Mouse (Mus musculus): ENCODE measurements at regions not wholly inside any gene's neighbourhood (a gene's known extent, or its start where the extent isn't known, plus 50 kb on each side); places are given as distances from the start of the nearest gene placed in this dataset.
A peak's percentile ranks its signal among the peaks of the same experiment; 100 is the strongest.

DNA sequence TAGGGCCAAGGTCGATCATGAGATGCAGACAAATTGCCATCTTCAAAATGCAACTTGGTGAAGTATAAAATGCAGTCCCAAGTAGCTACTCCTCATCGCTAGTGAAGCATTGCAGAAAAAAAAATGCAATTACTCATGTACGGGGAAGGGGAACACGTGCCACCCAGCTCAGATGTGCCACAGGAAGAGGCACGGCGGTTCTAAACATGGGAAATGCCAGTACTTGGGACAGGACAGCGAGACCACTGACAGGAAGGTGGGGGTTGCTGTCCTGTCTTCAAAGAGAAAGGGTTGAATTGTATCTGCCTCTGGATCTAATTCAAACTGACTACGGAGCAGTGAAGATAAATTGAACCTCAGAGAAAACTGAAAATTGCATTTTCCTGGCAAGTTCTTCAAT, 104.6 kb upstream of the Ankrd1 start:
- Histone ChIP-seq H3K27ac (no peak overlapping the region), H3K4me3 (replicated peaks; ENCODE audit: low read length) (no peak overlapping the region), H3K36me3 (replicated peaks; ENCODE audit: control insufficient read depth, insufficient read depth) (no peaks in the 10 kb centered on the region), H3K9me3 (ENCODE audit: control insufficient read depth, low read length) (no peaks in the 10 kb centered on the region), H3K4me2 (replicated peaks) (no peak overlapping the region), H3K9ac (no peak overlapping the region), H3K27me3 (ENCODE audit: control insufficient read depth, insufficient read depth, low read length) (no peaks in the 10 kb centered on the region), H3K4me1 (replicated peaks; ENCODE audit: control insufficient read depth, insufficient read depth, low read length) (peaks cover 4% of the 10 kb centered on the region; the same call in 1 of the 2 replicates)
- DNase-seq (ENCODE audit: low spot score) (no peak), ATAC-seq (ENCODE audit: low FRiP score) (no peak)
- 62% methylated on average over 8 of the region's 8 CpGs for WGBS

DNA sequence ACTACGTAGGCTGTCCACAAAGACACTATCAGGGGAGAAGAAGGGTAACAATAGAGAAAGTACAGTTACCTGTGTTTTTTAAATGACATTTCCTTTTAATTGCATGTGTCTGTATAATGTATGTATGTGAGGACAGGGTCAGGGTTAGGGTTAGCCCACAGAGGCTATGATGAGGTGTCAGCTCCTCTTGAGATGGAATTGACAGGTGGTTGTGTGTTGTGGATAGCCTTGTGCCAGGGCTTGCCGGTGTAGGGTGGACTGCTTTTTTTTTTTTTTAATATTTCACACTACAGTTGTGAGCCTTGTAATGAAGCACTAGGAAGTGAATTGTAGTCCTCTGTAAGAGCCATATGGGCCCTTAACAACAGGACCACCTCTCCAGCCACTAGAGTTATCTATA, 105.7 kb upstream of the Ankrd1 start:
- no peaks in the 10 kb centered on the region for H3K27me3 ChIP-seq (ENCODE audit: control insufficient read depth, insufficient read depth, low read length)
- no peak overlapping the region for H3K27ac ChIP-seq
- no peak overlapping the region for H3K4me3 ChIP-seq (replicated peaks; ENCODE audit: low read length)
- H3K4me1 ChIP-seq (replicated peaks; ENCODE audit: control insufficient read depth, insufficient read depth, low read length), result peaks cover 4% of the 10 kb centered on the region; the same call in 1 of the 2 replicates
- ATAC-seq (ENCODE audit: low FRiP score) (no peak), DNase-seq (ENCODE audit: low spot score) (no peak)
- 91% methylated on average over 2 of the region's 2 CpGs for WGBS
- H3K9me3 ChIP-seq (ENCODE audit: control insufficient read depth, low read length), result no peaks in the 10 kb centered on the region
- no peak overlapping the region for H3K9ac ChIP-seq
- H3K36me3 ChIP-seq (replicated peaks; ENCODE audit: control insufficient read depth, insufficient read depth), result no peaks in the 10 kb centered on the region
- no peak overlapping the region for H3K4me2 ChIP-seq (replicated peaks)

DNA sequence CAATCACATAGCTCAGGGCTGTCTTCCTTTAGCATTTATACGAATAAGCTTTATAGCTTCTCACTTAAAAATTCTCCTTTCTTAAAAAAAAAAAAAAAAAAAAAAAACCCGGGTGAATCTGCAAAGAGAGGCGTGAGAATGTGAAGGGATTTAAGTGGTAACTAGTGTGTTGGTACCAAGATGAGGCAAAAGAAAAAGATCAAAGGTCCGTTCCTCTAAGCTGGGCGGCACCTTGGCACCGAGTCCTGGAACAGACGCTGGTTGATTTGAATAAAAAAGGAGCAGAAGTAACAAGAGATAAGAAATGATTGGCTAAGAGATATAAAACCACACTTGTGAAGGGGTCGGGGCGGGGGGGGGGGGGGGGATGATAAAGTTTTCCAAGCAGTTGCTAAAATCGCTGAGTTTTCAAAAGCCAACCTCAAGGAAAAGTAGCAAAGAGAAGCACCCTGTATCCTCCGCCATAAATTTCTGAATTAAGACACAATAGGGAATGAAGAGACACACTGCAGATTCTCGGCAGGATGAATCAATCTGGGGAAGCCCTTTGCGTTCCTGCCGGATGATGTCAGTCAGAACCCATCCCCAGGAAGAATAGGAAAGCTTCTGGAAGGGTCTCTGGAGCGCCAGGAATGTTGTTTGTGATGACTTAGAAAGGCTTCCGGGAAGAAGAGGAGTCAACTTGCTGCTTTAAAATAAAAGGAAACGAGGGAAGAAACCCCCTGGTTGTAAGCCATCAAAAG, 107.7 kb upstream of the Ankrd1 start:
- 29% methylated on average over 17 of the region's 17 CpGs for WGBS
- Histone ChIP-seq H3K27ac (no peak overlapping the region), H3K36me3 (replicated peaks; ENCODE audit: control insufficient read depth, insufficient read depth) (no peaks in the 10 kb centered on the region), H3K4me1 (replicated peaks; ENCODE audit: control insufficient read depth, insufficient read depth, low read length) (peaks cover 4% of the 10 kb centered on the region; the same call in 1 of the 2 replicates), H3K9ac (no peak overlapping the region), H3K27me3 (ENCODE audit: control insufficient read depth, insufficient read depth, low read length) (no peaks in the 10 kb centered on the region), H3K9me3 (ENCODE audit: control insufficient read depth, low read length) (no peaks in the 10 kb centered on the region), H3K4me2 (replicated peaks) (peak overlapping the region; percentile 21; the same call in 1 of the 2 replicates), H3K4me3 (replicated peaks; ENCODE audit: low read length) (no peak overlapping the region)
- DNase-seq (ENCODE audit: low spot score) (no peak), ATAC-seq (ENCODE audit: low FRiP score) (no peak)

DNA sequence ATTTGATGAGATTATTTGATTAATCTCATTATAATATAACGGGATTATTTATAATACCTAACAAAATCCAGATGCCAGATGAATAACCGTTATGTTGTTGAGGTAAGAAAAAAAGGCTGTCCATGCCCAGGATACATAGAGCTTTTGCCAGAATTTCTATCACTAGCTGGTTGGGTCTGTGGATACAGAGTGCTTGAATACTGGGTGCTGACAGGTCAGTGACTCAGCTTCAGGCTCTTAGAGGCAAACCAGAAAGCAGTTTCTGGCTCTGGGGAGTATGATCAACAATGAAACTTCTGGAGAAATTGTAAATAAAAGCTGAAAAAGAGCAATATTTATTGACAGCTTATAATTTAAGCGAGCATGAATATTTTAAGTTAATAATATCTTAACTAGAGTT, 109.4 kb upstream of the Ankrd1 start:
- no peak overlapping the region for H3K9ac ChIP-seq
- no peak overlapping the region for H3K4me2 ChIP-seq (replicated peaks)
- DNase-seq (ENCODE audit: low spot score) (no peak), ATAC-seq (ENCODE audit: low FRiP score) (no peak)
- H3K9me3 ChIP-seq (ENCODE audit: control insufficient read depth, low read length), result no peaks in the 10 kb centered on the region
- H3K36me3 ChIP-seq (replicated peaks; ENCODE audit: control insufficient read depth, insufficient read depth), result no peaks in the 10 kb centered on the region
- H3K4me1 ChIP-seq (replicated peaks; ENCODE audit: control insufficient read depth, insufficient read depth, low read length), result peaks cover 4% of the 10 kb centered on the region; the same call in 1 of the 2 replicates
- WGBS, result 93% methylated on average over 3 of the region's 3 CpGs
- H3K27me3 ChIP-seq (ENCODE audit: control insufficient read depth, insufficient read depth, low read length), result no peaks in the 10 kb centered on the region
- no peak overlapping the region for H3K4me3 ChIP-seq (replicated peaks; ENCODE audit: low read length)
- H3K27ac ChIP-seq, result no peak overlapping the region

DNA sequence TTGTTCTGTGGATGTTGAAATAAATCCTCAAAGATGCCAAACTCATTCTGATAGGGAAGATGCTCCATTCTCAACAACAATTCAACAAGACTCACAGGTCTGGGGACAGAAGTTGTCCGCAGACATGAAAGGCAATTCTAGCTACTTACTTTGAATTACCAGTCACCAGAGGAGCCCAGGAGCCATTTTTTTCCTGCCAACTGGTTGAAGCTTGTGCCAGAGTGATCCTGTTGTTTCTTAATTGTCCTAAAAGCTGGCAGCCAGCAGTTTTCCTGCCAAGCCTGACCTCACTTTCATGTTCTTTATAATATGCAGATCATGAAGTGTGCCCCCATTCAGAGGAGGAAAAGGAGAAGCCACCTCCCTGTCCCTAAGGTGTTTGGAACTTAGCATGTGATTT, 110.0 kb upstream of the Ankrd1 start:
- ATAC-seq (ENCODE audit: low FRiP score), result no peak
- H3K27me3 ChIP-seq (ENCODE audit: control insufficient read depth, insufficient read depth, low read length), result no peaks in the 10 kb centered on the region

DNA sequence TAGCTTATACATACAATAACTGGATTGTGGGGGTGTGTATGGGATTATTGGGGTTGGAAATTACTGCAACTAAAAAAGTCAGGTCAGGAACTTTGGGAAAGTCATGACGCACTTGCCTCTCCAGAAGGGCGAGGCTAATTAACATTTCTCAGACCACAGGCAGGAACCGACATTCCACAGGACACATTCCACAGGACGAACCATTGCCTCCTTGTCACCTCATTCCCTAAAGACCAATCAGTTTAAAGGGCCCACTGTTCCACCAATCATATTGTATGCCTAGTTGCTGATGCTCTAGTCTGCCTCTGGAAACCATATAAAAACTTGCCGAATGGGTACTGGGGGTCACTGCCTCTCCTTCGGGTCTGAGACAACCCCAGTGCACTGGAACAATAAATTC, 113.0 kb upstream of the Pcgf5 start:
- Histone ChIP-seq H3K9me3 (ENCODE audit: control insufficient read depth, low read length) (no peaks in the 10 kb centered on the region), H3K9ac (no peak overlapping the region), H3K36me3 (replicated peaks; ENCODE audit: control insufficient read depth, insufficient read depth) (no peaks in the 10 kb centered on the region), H3K27me3 (ENCODE audit: control insufficient read depth, insufficient read depth, low read length) (no peaks in the 10 kb centered on the region), H3K4me3 (replicated peaks; ENCODE audit: low read length) (no peak overlapping the region), H3K27ac (no peak overlapping the region), H3K4me2 (replicated peaks) (no peak overlapping the region), H3K4me1 (replicated peaks; ENCODE audit: control insufficient read depth, insufficient read depth, low read length) (no peaks in the 10 kb centered on the region)
- 82% methylated on average over 6 of the region's 6 CpGs for WGBS
- no peak for DNase-seq (ENCODE audit: low spot score)
- no peak for ATAC-seq (ENCODE audit: low FRiP score)

More for the DNA sequence above, 110.0 kb upstream of the Ankrd1 start:
- Histone ChIP-seq H3K36me3 (replicated peaks; ENCODE audit: control insufficient read depth, insufficient read depth) (no peaks in the 10 kb centered on the region), H3K9me3 (ENCODE audit: control insufficient read depth, low read length) (no peaks in the 10 kb centered on the region), H3K4me3 (replicated peaks; ENCODE audit: low read length) (no peak overlapping the region), H3K9ac (no peak overlapping the region), H3K27ac (no peak overlapping the region), H3K4me2 (replicated peaks) (no peak overlapping the region), H3K4me1 (replicated peaks; ENCODE audit: control insufficient read depth, insufficient read depth, low read length) (peaks cover 4% of the 10 kb centered on the region; the same call in 1 of the 2 replicates)
- peak; percentile 28 for DNase-seq (ENCODE audit: low spot score)
- WGBS, result 70% methylated on average over 1 of the region's 1 CpGs

DNA sequence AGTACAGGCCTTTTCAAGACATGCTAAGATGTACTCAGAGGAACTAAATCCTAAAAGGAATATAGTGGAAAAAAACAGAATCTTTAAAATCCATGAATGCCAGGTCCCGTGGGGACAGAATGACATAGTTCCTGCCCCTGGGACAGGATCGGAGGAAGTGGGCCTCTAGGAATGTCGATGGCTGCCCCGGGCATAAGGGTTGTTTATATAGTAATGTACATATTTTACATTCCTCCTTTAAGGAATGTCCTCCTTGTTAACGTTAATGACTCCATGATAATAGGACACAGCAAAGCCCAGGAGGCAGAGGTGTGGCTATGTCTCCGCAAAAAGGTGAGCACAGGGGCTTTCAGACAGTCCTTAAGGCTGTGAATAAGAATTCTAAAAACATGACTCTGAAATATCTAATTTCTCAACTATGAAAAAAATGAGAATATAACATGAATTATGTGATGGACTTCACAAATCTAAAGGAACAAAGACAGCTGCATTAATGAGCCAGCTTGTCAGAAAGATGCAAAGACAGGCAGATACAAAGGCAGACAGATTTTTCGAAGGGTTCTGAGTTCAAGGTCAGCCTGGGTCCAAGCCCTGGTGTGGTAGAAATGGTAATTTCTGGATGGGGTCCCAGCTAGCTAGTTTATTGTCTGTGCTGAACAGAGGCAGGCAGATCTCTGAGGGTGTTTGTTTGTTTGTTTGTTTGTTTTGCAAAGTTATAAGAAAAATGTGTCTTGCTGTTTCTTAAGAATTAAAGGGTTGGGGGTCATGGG, 111.3 kb upstream of the Pcgf5 start:
- no peak overlapping the region for H3K4me2 ChIP-seq (replicated peaks)
- no peaks in the 10 kb centered on the region for H3K9me3 ChIP-seq (ENCODE audit: control insufficient read depth, low read length)
- no peaks in the 10 kb centered on the region for H3K27me3 ChIP-seq (ENCODE audit: control insufficient read depth, insufficient read depth, low read length)
- no peaks in the 10 kb centered on the region for H3K4me1 ChIP-seq (replicated peaks; ENCODE audit: control insufficient read depth, insufficient read depth, low read length)
- no peak overlapping the region for H3K27ac ChIP-seq
- no peak overlapping the region for H3K9ac ChIP-seq
- ATAC-seq (ENCODE audit: low FRiP score) (no peak), DNase-seq (ENCODE audit: low spot score) (no peak)
- H3K36me3 ChIP-seq (replicated peaks; ENCODE audit: control insufficient read depth, insufficient read depth), result no peaks in the 10 kb centered on the region
- H3K4me3 ChIP-seq (replicated peaks; ENCODE audit: low read length), result no peak overlapping the region
- whole genome bisulfite sequencing, result 84% methylated on average over 7 of the region's 7 CpGs

DNA sequence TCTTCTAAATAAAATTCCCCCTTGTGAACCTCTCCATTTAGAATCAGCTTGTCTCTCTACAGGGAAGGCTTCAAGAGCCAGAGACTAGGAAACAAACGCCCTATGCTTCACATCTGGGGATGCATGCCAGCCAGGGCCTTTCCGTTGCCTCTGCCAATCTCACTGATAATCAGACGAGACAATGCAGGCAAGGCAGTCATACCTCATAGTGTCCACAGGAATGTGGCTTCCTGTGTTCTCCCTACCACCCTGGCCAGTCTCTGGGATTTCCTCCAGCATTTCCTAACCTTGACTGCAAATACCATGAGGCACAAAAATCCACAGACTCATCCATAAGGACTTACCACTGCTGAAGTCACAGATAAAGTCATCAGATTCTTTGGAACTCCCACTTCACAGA, 110.4 kb upstream of the Pcgf5 start:
- H3K9me3 ChIP-seq (ENCODE audit: control insufficient read depth, low read length), result no peaks in the 10 kb centered on the region
- DNase-seq (ENCODE audit: low spot score), result no peak
- H3K4me1 ChIP-seq (replicated peaks; ENCODE audit: control insufficient read depth, insufficient read depth, low read length), result no peaks in the 10 kb centered on the region
- H3K27me3 ChIP-seq (ENCODE audit: control insufficient read depth, insufficient read depth, low read length), result no peaks in the 10 kb centered on the region
- no peak overlapping the region for H3K27ac ChIP-seq
- no peak overlapping the region for H3K4me3 ChIP-seq (replicated peaks; ENCODE audit: low read length)
- H3K36me3 ChIP-seq (replicated peaks; ENCODE audit: control insufficient read depth, insufficient read depth), result no peaks in the 10 kb centered on the region
- 67% methylated on average over 3 of the region's 3 CpGs for WGBS
- H3K4me2 ChIP-seq (replicated peaks), result no peak overlapping the region
- no peak overlapping the region for H3K9ac ChIP-seq
- no peak for ATAC-seq (ENCODE audit: low FRiP score)

DNA sequence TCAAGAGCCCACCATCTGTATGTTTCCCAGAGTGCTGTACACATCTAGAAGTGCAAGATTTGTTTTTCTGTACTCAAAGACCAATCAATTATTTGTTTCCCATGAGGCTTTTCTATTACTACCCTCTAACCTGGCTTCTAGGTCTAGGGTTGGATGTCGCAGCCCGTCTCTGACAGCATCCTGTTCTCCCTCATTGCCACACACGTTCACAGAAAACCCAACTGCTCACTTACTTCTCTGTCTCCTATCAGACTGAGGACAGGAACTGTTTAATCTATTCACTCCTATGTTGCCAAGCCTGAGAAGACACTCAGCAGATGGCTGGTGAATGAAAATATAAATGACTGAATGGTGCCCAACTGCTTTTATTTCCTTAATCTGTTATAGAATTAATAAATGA, 109.6 kb upstream of the Pcgf5 start:
- Histone ChIP-seq H3K36me3 (replicated peaks; ENCODE audit: control insufficient read depth, insufficient read depth) (no peaks in the 10 kb centered on the region), H3K4me2 (replicated peaks) (no peak overlapping the region), H3K9me3 (ENCODE audit: control insufficient read depth, low read length) (no peaks in the 10 kb centered on the region), H3K4me1 (replicated peaks; ENCODE audit: control insufficient read depth, insufficient read depth, low read length) (no peaks in the 10 kb centered on the region), H3K4me3 (replicated peaks; ENCODE audit: low read length) (no peak overlapping the region), H3K27me3 (ENCODE audit: control insufficient read depth, insufficient read depth, low read length) (no peaks in the 10 kb centered on the region), H3K27ac (no peak overlapping the region), H3K9ac (no peak overlapping the region)
- DNase-seq (ENCODE audit: low spot score) (no peak), ATAC-seq (ENCODE audit: low FRiP score) (no peak)
- WGBS, result 86% methylated on average over 3 of the region's 3 CpGs
